Mouse (Mus musculus) ES-Bruce4 (cell line): ENCODE data around the gene Tcf12.

Source experiments
- CTCF ChIP-seq: IDR thresholded peaks from one replicate; pipeline ENCODE4 v1.8.1; 2011; ENCODE audit warnings: low read depth, low read length
- POLR2A ChIP-seq: IDR thresholded peaks from one replicate; pipeline ENCODE4 v1.8.1; 2011; ENCODE audit warnings: low read length; ENCODE audit not compliant: insufficient read depth

DNA sequence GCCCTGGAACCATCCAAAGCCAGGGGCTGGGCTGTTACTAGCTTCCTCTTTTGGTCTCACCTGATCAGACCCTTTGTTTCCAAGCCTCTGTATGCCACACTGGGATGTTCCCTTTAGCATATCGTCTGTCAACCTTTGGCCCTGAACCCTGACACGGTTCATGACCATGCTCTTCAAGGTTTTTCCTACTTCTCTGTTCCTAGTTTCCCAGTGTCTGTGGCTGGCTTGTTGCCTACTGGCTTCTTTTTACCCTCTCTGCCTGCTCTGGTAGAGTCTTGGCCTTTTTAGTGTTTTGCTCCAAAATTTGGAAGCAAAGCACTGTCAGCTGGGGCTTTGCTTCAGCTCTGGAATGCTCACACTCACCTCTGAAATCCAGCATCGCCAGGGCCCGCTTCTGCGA is 281.3 kb downstream of the Tcf12 start:
- TF ChIP-seq CTCF = no peak
- TF ChIP-seq POLR2A = no peak
